In genomic region chr7:4922931-4923565, GRCm38 (mm10) we compare ENCODE assay signal across 8 mouse cellular contexts. TPM values are rescaled to one million over a fixed set of nuclear protein-coding genes. Genes with fewer than 3 reads are reported as not detected.
DNase-seq lines count a peak whose midpoint lies in the region; ATAC-seq and TF ChIP-seq lines count a peak whose summit lies in the region.

No protein-coding gene starts in this region.

- no peak for DNase-seq in spleen, adult 2 months (ENCODE audit: low read depth in 1 of 2, low spot score in 2 of 2)
- DNase-seq in spleen, adult 12 weeks (ENCODE audit: low spot score), result no peak
- peak; percentile 81 for DNase-seq in embryo, embryonic 9.5 days (ENCODE audit: extremely low spot score)
- DNase-seq in heart, postnatal 4 days, result peak; percentile 56
- peak; percentile 81 to 90 for DNase-seq in layer of hippocampus, postnatal 14 days (ENCODE audit: low spot score in 2 of 2)
- DNase-seq in midbrain, embryonic 11.5 days (ENCODE audit: low spot score, missing footprints), result peak; percentile 97
- DNase-seq in ovary, postnatal 36 days (ENCODE audit: low spot score), result no peak

- H3K4me3 ChIP-seq in spleen, adult 2 months (ENCODE audit: extremely low read depth, insufficient read depth, insufficient read length), result peak overlapping the region; percentile 31; the same call in 1 of the 2 replicates
- peak overlapping the region; percentile 35 for H3K4me3 ChIP-seq in midbrain, embryonic 11.5 days (ENCODE audit: low read depth, low read length)
- H3K4me3 ChIP-seq in stomach, embryonic 16.5 days (replicated peaks; ENCODE audit: low read length), result peak overlapping the region; percentile 35

- TF ChIP-seq CTCF in spleen, adult 2 months (IDR thresholded peaks at IDR 0.05; ENCODE audit: extremely low read depth, insufficient read depth, insufficient read length, insufficient replicate concordance), result no peak

- peaks cover 16% of the 10 kb centered on the region for H3K4me1 ChIP-seq in spleen, adult 2 months (ENCODE audit: control insufficient read depth, insufficient read depth, insufficient read length)
- peaks cover 62% of the 10 kb centered on the region for H3K4me1 ChIP-seq in midbrain, embryonic 11.5 days (ENCODE audit: control insufficient read depth, insufficient read depth, low read length)
- peaks cover 45% of the 10 kb centered on the region for H3K4me1 ChIP-seq in stomach, embryonic 16.5 days (ENCODE audit: control insufficient read depth, insufficient read depth, low read length)

- H3K9ac ChIP-seq in midbrain, embryonic 11.5 days (ENCODE audit: low read length), result peak overlapping the region; percentile 74
- H3K9ac ChIP-seq in stomach, embryonic 16.5 days (ENCODE audit: low read length), result peak overlapping the region; percentile 58

- peak; percentile 52 for ATAC-seq in midbrain, embryonic 11.5 days (ENCODE audit: low FRiP score)
- ATAC-seq in stomach, embryonic 16.5 days (ENCODE audit: insufficient read depth, low FRiP score), result no peak

- no peak for TF ChIP-seq POLR2A in spleen, adult 2 months (IDR thresholded peaks at IDR 0.05; ENCODE audit: low read depth, low read length)

- H3K36me3 ChIP-seq in spleen, adult 2 months (ENCODE audit: control insufficient read depth, insufficient read depth, low read length), result peaks cover 24% of the 10 kb centered on the region
- peaks cover 10% of the 10 kb centered on the region for H3K36me3 ChIP-seq in midbrain, embryonic 11.5 days (ENCODE audit: control insufficient read depth, insufficient read depth, low read length)
- peaks cover 18% of the 10 kb centered on the region; the same call in 1 of the 2 replicates for H3K36me3 ChIP-seq in stomach, embryonic 16.5 days (ENCODE audit: control insufficient read depth, insufficient read depth, low read length)

- no peaks in the 10 kb centered on the region for H3K9me3 ChIP-seq in midbrain, embryonic 11.5 days (ENCODE audit: control insufficient read depth, low read length)
- no peaks in the 10 kb centered on the region for H3K9me3 ChIP-seq in stomach, embryonic 16.5 days (replicated peaks; ENCODE audit: control insufficient read depth, low read length)

- no peak overlapping the region for H3K27ac ChIP-seq in spleen, adult 2 months (ENCODE audit: insufficient read depth, low read length)
- peak overlapping the region; percentile 98 for H3K27ac ChIP-seq in midbrain, embryonic 11.5 days (ENCODE audit: low read depth, low read length)
- peak overlapping the region; percentile 95 for H3K27ac ChIP-seq in stomach, embryonic 16.5 days (ENCODE audit: low read length)

- 5% methylated on average over 14 of the region's 14 CpGs for WGBS in spleen, adult 2 months
- WGBS in midbrain, embryonic 11.5 days, result 1% methylated on average over 14 of the region's 14 CpGs
- WGBS in stomach, embryonic 16.5 days, result 2% methylated on average over 14 of the region's 14 CpGs

- peak overlapping the region; percentile 93 for H3K4me2 ChIP-seq in midbrain, embryonic 11.5 days
- H3K4me2 ChIP-seq in stomach, embryonic 16.5 days (ENCODE audit: low read depth, low read length), result peak overlapping the region; percentile 62

- peaks cover 11% of the 10 kb centered on the region for H3K27me3 ChIP-seq in spleen, adult 2 months (ENCODE audit: control insufficient read depth, insufficient read depth, low read length)
- no peaks in the 10 kb centered on the region; the same call in 1 of the 2 replicates for H3K27me3 ChIP-seq in midbrain, embryonic 11.5 days (ENCODE audit: control insufficient read depth, insufficient read depth, low read length)
- H3K27me3 ChIP-seq in stomach, embryonic 16.5 days (ENCODE audit: control insufficient read depth, insufficient read depth, low read length), result no peaks in the 10 kb centered on the region

RNA-seq across cellular contexts. Expression of gene Nat14, which starts 1.2 kb away (rescaled TPM):
- 2.8 and 3.2 TPM in 2 replicates for polyA plus RNA-seq in spleen, adult 2 months (2012; rRNA removed)
- 1 to 10 TPM; 3.9 to 6.2 TPM for total RNA-seq in heart, postnatal 4 days (2021)
- 10 to 100 TPM; 67.8 to 76.2 TPM for total RNA-seq in layer of hippocampus, postnatal 14 days (2021)
- 8.0 and 10.4 TPM in 2 replicates for polyA plus RNA-seq in midbrain, embryonic 11.5 days (2014; fragmentation: Nextera tagmentation; extraction: Ambion mirVana)
- 3.0 and 4.0 TPM in 2 replicates for polyA plus RNA-seq in stomach, embryonic 16.5 days (2015; fragmentation: Nextera tagmentation; extraction: Ambion mirVana)

RNA-seq across cellular contexts. Expression of gene Ssc5d, which starts 2.5 kb away (rescaled TPM):
- polyA plus RNA-seq in spleen, adult 2 months (2012; rRNA removed), result 1.7 and 1.8 TPM in 2 replicates
- 10 to 100 TPM in 1 of 2 experiments, 1 to 10 TPM in 1; 8.7 to 11.1 TPM for total RNA-seq in heart, postnatal 4 days (2021)
- 1 to 10 TPM; 2.7 to 2.8 TPM for total RNA-seq in layer of hippocampus, postnatal 14 days (2021)
- polyA plus RNA-seq in midbrain, embryonic 11.5 days (2014; fragmentation: Nextera tagmentation; extraction: Ambion mirVana), result 1.0 and 1.6 TPM in 2 replicates
- polyA plus RNA-seq in stomach, embryonic 16.5 days (2015; fragmentation: Nextera tagmentation; extraction: Ambion mirVana), result 3.4 and 3.5 TPM in 2 replicates

RNA-seq across cellular contexts. Expression of gene Zfp628, which starts 8.0 kb away (rescaled TPM):
- 19.2 and 26.9 TPM in 2 replicates for polyA plus RNA-seq in spleen, adult 2 months (2012; rRNA removed)
- 10 to 100 TPM; 14.7 to 16.7 TPM for total RNA-seq in heart, postnatal 4 days (2021)
- total RNA-seq in layer of hippocampus, postnatal 14 days (2021), result 10 to 100 TPM; 11.5 to 14.6 TPM
- polyA plus RNA-seq in midbrain, embryonic 11.5 days (2014; fragmentation: Nextera tagmentation; extraction: Ambion mirVana), result 3.5 and 3.8 TPM in 2 replicates
- 2.1 and 2.3 TPM in 2 replicates for polyA plus RNA-seq in stomach, embryonic 16.5 days (2015; fragmentation: Nextera tagmentation; extraction: Ambion mirVana)

RNA-seq across cellular contexts. Expression of gene Gm36210, which starts 16.7 kb away (rescaled TPM):
- 0.08 TPM in 1 of 2 replicates, not detected in the other for polyA plus RNA-seq in spleen, adult 2 months (2012; rRNA removed)
- not detected for total RNA-seq in heart, postnatal 4 days (2021)
- under 1 TPM; 0.41 to 0.44 TPM for total RNA-seq in layer of hippocampus, postnatal 14 days (2021)
- polyA plus RNA-seq in midbrain, embryonic 11.5 days (2014; fragmentation: Nextera tagmentation; extraction: Ambion mirVana), result 0.12 TPM in 1 of 2 replicates, not detected in the other
- polyA plus RNA-seq in stomach, embryonic 16.5 days (2015; fragmentation: Nextera tagmentation; extraction: Ambion mirVana), result 0.10 TPM in 1 of 2 replicates, not detected in the other

RNA-seq across cellular contexts. Expression of gene Sbk2, which starts 41.2 kb away (rescaled TPM):
- polyA plus RNA-seq in spleen, adult 2 months (2012; rRNA removed), result 1.9 TPM in 2 replicates
- total RNA-seq in heart, postnatal 4 days (2021), result 10 to 100 TPM; 10.6 TPM
- not detected for total RNA-seq in layer of hippocampus, postnatal 14 days (2021)
- polyA plus RNA-seq in midbrain, embryonic 11.5 days (2014; fragmentation: Nextera tagmentation; extraction: Ambion mirVana), result not detected in 2 replicates
- polyA plus RNA-seq in stomach, embryonic 16.5 days (2015; fragmentation: Nextera tagmentation; extraction: Ambion mirVana), result 0.26 and 0.47 TPM in 2 replicates

Comparison
In these comparisons a context has a peak if more than half of its experiments do, and no peak if none do; other contexts are left out.
1. DNase-seq: peak in embryo, embryonic 9.5 days (single experiment), heart, postnatal 4 days (single experiment), layer of hippocampus, postnatal 14 days (2 of 2) and midbrain, embryonic 11.5 days (single experiment); none in spleen, adult 2 months (0 of 2), spleen, adult 12 weeks (single experiment) and ovary, postnatal 36 days (single experiment).
2. Peak in every context shown above with its lines, with median percentiles within 50 percentile points of each other: H3K4me3 ChIP-seq.